Mouse (Mus musculus) G1E (cell line): ENCODE data around the gene Mical3. TPM values are rescaled to one million over a fixed set of nuclear protein-coding genes. Genes with fewer than 3 reads are reported as not detected.
A peak's percentile ranks its signal among the peaks of the same experiment; 100 is the strongest.

ENCODE experiments used
- ATAC-seq: 2 replicates; pipeline ENCODE4 v1.8.0; 2016; ENCODE audit warnings: mild to moderate bottlenecking; ENCODE audit not compliant: insufficient number of reproducible peaks, poor library complexity, low FRiP score, severe bottlenecking; ENCODE audit errors: extremely low read depth
- DNase-seq: peaks from one replicate; pipeline ENCODE4 v3.0.0; 2012; ENCODE audit warnings: low spot score
- H3K27me3 ChIP-seq: 2 replicates; pipeline ENCODE4 v1.6.1; 2012; ENCODE audit warnings: mild to moderate bottlenecking, low read length, inconsistent platforms; ENCODE audit not compliant: insufficient read depth
- H3K36me3 ChIP-seq: replicated peaks from 2 replicates; pipeline ENCODE3; 2012; ENCODE audit warnings: mild to moderate bottlenecking, inconsistent platforms
- H3K4me1 ChIP-seq: 2 replicates; pipeline ENCODE4 v1.6.1; 2012; ENCODE audit warnings: low read depth, low read length, inconsistent platforms, mixed read lengths; ENCODE audit not compliant: insufficient read depth
- H3K4me3 ChIP-seq: 2 replicates; pipeline ENCODE4 v1.5.1; 2012; ENCODE audit warnings: low read depth, mild to moderate bottlenecking, inconsistent platforms, low read length, moderate library complexity, mixed read lengths
- H3K9me3 ChIP-seq: replicated peaks from 2 replicates; pipeline ENCODE4 v1.6.1; 2012; ENCODE audit warnings: inconsistent platforms
- CTCF ChIP-seq: IDR thresholded peaks from 2 replicates; pipeline ENCODE4 v1.5.1; 2012; ENCODE audit warnings: low read depth, low read length, inconsistent platforms, mixed read lengths
- GATA1 ChIP-seq: IDR thresholded peaks from 2 replicates; pipeline ENCODE4 v1.6.1; 2012; ENCODE audit warnings: borderline replicate concordance, low read length, inconsistent platforms, mixed read lengths
- GATA2 ChIP-seq: IDR thresholded peaks from 2 replicates; pipeline ENCODE4 v1.6.1; 2012; ENCODE audit warnings: low read depth, low read length, inconsistent platforms, borderline replicate concordance
- POLR2AphosphoS5 ChIP-seq: IDR thresholded peaks from 2 replicates; pipeline ENCODE4 v1.6.1; 2012; ENCODE audit warnings: low read depth, low read length, inconsistent platforms; ENCODE audit not compliant: insufficient replicate concordance
- TAL1 ChIP-seq: conservative IDR thresholded peaks from 2 replicates; pipeline ENCODE4 v1.6.1; 2012; ENCODE audit warnings: low read depth, low read length, inconsistent platforms, mixed read lengths
- polyA plus RNA-seq: library from polyadenylated mRNA; stranded (reverse); fragments of >175 nt; gene quantifications from 2 replicates; pipeline ENCODE4 v1.2.3, GENCODE M21; 2012
- total RNA-seq, 2 experiments: library from RNA; stranded (forward) in 1 of 2; stranded (reverse) in 1 of 2; fragments of 200-1000 nt in 1 of 2; fragments of >200 nt in 1 of 2; fragmentation: Nextera tagmentation in 1 of 2; gene quantifications; 2 replicates each; pipeline ENCODE4 v1.2.3; 2014 to 2017

Mical3 gene
- total and polyA plus RNA-seq, 3 experiments: 20.9 to 109 (median 38.1) TPM

DNA sequence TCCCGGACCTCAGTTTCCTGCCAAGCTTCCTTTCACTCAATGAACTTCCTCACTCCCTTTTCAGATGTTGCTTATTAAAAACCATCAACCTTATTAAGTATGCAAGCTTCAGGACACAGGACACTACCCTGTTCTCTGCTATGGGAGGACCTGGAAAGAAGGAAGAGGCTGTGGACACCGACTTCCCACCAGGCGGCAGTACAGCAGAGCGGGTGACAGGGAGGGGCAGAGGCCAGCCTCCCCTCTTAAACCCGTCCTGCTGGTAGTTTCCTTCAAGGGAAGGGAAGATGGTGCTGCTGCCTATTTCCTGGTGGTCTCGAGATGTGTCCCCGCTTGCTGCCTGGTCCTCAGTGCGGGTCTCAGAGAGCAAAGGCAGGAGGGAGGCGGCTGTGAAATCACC lies 117.0 kb downstream of the Mical3 start:
- DNase-seq (peak; percentile 23), ATAC-seq (no peak)
- Histone ChIP-seq H3K4me1 (peaks cover 9% of the 10 kb centered on the region; the same call in 1 of the 2 replicates), H3K36me3 (peaks cover 99% of the 10 kb centered on the region), H3K4me3 (no peak overlapping the region), H3K27me3 (no peaks in the 10 kb centered on the region), H3K9me3 (no peaks in the 10 kb centered on the region)
- TF ChIP-seq GATA1 (no peak), POLR2AphosphoS5 (no peak), TAL1 (no peak), CTCF (no peak), GATA2 (no peak)

DNA sequence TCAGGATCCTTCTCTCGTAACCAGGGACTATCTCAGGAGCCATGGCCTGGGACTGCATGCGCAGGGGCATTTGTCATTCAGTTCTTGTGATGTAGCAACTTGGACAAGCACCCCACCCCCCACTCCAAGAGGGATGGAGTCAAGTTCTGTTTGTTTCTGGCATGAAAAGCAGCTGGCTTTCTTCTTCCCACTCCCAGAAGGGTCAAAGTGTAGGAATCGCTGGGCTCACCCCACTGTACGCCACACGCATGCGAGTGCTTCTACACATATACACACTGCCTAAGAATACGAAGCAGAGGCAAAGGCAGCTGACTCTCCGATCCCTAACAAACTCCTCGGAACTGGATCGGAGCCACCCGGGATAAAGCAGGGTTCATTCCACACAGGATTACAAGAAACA lies 119.1 kb downstream of the Mical3 start:
- Histone ChIP-seq H3K4me1 (no peaks in the 10 kb centered on the region), H3K9me3 (no peaks in the 10 kb centered on the region), H3K27me3 (no peaks in the 10 kb centered on the region), H3K36me3 (peaks cover 99% of the 10 kb centered on the region), H3K4me3 (no peak overlapping the region)
- DNase-seq: no peak
- TF ChIP-seq CTCF (no peak), GATA1 (no peak), GATA2 (no peak), POLR2AphosphoS5 (no peak), TAL1 (no peak)
- ATAC-seq: no peak

DNA sequence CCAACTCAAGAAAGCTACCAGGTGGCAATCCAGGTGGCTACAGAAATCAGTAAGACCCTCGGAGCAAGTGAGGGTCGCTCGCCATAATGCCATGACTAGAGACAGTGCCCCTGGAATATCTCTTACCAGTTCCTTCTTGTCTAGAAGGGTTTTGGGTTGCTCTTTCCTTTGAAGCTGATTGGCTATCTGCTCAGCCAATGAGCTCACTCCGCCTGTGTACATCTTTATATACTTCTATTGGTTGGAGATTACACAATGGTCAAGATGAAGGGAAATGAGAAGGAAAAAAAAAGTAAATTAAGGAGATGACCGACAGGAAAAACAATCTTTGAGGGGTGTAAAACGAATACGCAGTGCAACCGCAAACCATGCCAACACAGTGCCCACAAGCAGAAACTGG lies 121.1 kb downstream of the Mical3 start:
- H3K4me3 ChIP-seq: no peak overlapping the region
- TF ChIP-seq GATA1 (no peak), CTCF (no peak), TAL1 (no peak), POLR2AphosphoS5 (no peak), GATA2 (no peak)
- H3K4me1 ChIP-seq: no peaks in the 10 kb centered on the region
- no peak for ATAC-seq
- DNase-seq: no peak
- no peaks in the 10 kb centered on the region for H3K9me3 ChIP-seq
- H3K36me3 ChIP-seq: peaks cover 96% of the 10 kb centered on the region
- H3K27me3 ChIP-seq: no peaks in the 10 kb centered on the region

DNA sequence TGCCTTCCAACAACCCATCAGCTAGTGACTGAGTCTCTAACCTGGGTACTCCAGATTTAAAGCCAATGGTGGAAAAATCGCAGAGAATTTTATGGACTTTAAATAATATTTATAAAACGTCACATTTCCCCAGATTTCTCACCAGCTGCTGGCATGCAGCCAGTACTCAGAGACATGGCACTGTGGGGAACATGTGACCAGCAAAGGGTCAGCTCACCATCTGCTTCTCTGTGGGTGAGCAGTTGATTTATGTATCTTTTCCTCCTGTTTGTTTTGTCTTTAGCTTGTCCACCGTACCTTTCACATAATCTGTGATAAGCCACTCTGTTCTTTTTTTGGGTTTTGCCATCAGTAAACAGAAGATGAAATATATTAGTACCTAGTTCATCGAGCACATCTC lies 125.8 kb downstream of the Mical3 start:
- H3K9me3 ChIP-seq: no peaks in the 10 kb centered on the region
- no peaks in the 10 kb centered on the region for H3K4me1 ChIP-seq
- TF ChIP-seq TAL1 (no peak), GATA2 (no peak), POLR2AphosphoS5 (no peak), CTCF (no peak), GATA1 (no peak)
- H3K27me3 ChIP-seq: no peaks in the 10 kb centered on the region
- DNase-seq (no peak), ATAC-seq (no peak)
- peaks cover 95% of the 10 kb centered on the region for H3K36me3 ChIP-seq
- H3K4me3 ChIP-seq: no peak overlapping the region

DNA sequence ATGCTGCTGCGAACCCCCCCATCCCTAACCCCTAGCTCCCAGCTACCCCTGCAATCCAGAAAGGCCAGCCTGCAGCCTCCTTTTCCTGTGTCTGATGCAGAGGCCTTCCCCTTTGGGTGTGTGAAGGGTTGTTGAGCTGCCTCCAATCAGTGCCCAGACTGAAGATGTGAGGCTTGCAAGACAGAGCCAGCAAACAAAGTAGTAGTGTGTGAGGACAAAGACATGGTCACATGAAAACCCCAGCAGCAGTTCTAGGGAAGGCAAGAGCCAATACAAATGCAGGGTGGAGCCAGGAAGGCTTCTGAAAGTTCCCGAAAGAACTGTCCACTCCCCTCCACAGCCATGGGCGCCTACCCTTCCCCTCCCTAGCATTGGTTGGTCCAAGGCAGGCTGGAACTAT lies 127.8 kb downstream of the Mical3 start:
- DNase-seq (no peak), ATAC-seq (no peak)
- H3K27me3 ChIP-seq: no peaks in the 10 kb centered on the region
- no peaks in the 10 kb centered on the region for H3K4me1 ChIP-seq
- TF ChIP-seq POLR2AphosphoS5 (no peak), TAL1 (no peak), CTCF (no peak), GATA2 (no peak), GATA1 (no peak)
- H3K4me3 ChIP-seq: no peak overlapping the region
- no peaks in the 10 kb centered on the region for H3K9me3 ChIP-seq
- H3K36me3 ChIP-seq: peaks cover 95% of the 10 kb centered on the region

DNA sequence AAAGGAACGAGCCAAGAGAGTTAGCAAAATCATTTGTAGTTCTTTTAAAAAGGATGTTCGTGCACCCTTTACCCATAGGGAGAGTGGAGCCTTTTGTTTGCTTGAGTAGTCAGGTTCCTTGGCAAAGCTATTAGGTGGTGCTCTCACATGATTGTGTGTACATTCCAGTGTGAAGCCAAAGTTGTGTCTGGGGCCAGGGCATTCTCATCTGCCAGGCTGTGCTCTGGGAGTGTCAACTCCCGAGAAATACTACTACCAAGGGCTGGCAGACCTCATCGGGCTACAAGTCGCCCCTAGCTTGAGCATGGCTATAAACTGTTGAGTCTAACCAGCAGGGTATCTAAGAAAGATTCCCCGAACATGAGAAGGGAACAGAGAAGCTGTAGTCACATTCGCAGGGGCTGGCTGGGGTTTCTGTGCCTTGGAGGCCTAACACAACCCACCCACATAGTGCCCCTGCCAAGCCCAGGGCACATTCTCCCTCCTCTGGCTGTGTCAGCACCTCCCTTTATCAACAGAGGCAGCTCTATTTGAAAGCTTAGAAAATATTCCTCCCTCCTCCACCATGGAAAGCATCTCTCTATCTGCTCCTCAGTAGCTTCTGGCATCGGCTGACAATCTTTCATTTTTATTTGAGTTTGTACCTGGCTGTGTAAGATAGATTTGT lies 130.8 kb downstream of the Mical3 start:
- Histone ChIP-seq H3K4me3 (no peak overlapping the region), H3K36me3 (peaks cover 96% of the 10 kb centered on the region), H3K27me3 (no peaks in the 10 kb centered on the region), H3K9me3 (no peaks in the 10 kb centered on the region), H3K4me1 (no peaks in the 10 kb centered on the region)
- DNase-seq (no peak), ATAC-seq (no peak)
- TF ChIP-seq GATA1: no peak
- no peak for TF ChIP-seq TAL1
- no peak for TF ChIP-seq CTCF
- TF ChIP-seq POLR2AphosphoS5: no peak
- no peak for TF ChIP-seq GATA2
